Mouse (Mus musculus) heart, postnatal 10 days (tissue): Measurements from ENCODE around the gene Kcnq1. TPM values are rescaled to one million over a fixed set of nuclear protein-coding genes. Genes with fewer than 3 reads are reported as not detected.

Experiments
- DNase-seq, 2 experiments: peaks; one replicate each; pipeline ENCODE4 v3.0.0; 2021
- intact Hi-C: fragments of 180-260 bp; cut with DNase I; formaldehyde crosslinking; loops from one replicate; pipeline ENCODE4 v1.15.1; 2025
- total RNA-seq, 2 experiments: library from RNA; stranded (reverse); gene quantifications; 2 replicates each; pipeline ENCODE4 v1.2.3; 2021

Kcnq1 gene
- total RNA-seq, 2 experiments from 2014 or later, result 40.9 to 42.0 TPM

DNA sequence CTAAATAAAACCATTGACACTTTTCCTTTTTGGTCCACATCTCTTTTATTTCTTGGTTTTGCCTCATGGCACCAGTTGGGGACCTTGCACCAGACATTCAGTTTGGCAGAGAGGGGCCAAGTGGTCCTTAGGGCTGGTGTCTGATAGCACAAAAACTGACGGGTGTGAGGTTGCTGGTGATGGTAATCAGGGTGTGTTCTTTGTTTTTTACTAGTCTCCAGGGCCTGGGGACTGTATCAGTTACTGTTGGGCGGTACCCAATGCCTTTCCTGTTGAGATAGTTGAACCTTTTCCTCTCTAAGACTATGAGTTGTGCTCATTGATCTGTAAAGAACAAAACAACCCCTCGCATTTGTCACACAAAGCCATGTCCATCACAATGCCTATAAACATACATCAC is 61.1 kb downstream of the Kcnq1 start:
- intact Hi-C loops, result no loop called here
- no peak for DNase-seq

- intact Hi-C loops, result no loop called here
- no peak for DNase-seq
Observed at GRCm38 (mm10) chr7:143169371-143169770, 63.2 kb downstream of the Kcnq1 start.

DNA sequence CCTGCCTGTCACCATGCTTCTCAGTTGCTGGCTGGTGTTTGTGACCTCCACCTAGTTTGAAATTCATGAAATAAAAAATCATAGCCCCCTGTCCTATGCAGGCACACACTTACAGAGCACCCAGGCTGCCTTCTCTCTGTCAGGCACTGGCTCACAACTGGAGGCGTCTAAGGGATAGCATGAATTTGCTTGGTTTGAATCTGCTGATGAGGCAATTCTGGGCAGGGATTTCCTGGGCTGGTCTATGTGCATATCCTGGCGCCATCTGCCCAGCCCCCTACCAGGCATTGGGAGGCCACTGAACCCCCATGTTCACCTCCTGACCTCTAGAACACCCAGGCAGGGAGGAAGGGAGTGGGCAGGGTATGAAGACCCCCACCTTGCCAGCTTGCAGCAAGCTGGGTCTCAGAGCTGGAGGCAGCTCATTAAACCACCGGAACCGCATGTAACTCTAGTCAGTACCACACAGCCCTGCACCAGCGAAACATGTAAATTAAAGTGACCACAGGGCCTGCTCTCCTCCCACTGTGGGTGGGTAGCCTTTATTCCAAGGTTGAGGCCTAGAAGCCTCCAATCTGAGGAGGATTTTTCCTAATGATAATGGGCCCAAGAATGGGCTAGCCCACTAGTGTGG is 66.9 kb downstream of the Kcnq1 start:
- DNase-seq, result no peak
- intact Hi-C loops, result no loop called here

- DNase-seq, result peak; percentile 14 to 48
- intact Hi-C loops, result loop anchor here (2.0 kb wide), 1 partner anchor 18 kb away; no protein-coding TSS in a partner anchor
Observed at GRCm38 (mm10) chr7:143174633-143175032, 68.5 kb downstream of the Kcnq1 start.

GRCm38 (mm10) chr7:143178831-143179230 is 72.7 kb downstream of the Kcnq1 start:
- peak; percentile 20 to 38 for DNase-seq
- intact Hi-C loops, result no loop called here

- intact Hi-C loops, result no loop called here
Observed at GRCm38 (mm10) chr7:143180761-143181160, 74.6 kb downstream of the Kcnq1 start.

DNA sequence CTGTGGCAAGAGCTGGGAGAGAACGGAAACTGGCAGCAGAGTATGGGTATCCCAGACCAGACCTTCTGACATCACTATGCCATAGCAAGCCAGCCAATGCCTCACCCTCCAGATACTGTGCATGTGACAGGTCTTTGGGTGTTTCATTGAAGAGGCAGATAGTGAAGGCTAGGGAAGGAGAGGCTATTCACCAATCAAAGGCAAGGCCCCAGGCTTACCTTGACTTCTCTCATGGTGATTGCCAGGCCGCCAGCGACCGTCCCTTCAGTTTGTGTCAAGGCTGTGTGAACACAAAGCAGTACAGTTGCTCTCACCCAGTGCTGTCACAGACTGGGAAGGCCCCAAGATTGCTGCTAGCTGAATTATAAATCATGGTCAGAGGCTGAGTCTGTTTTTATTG is 75.1 kb downstream of the Kcnq1 start:
- no peak for DNase-seq
- intact Hi-C loops, result no loop called here

More at GRCm38 (mm10) chr7:143180761-143181160, 74.6 kb downstream of the Kcnq1 start:
- peak; percentile 89 to 92 for DNase-seq

DNA sequence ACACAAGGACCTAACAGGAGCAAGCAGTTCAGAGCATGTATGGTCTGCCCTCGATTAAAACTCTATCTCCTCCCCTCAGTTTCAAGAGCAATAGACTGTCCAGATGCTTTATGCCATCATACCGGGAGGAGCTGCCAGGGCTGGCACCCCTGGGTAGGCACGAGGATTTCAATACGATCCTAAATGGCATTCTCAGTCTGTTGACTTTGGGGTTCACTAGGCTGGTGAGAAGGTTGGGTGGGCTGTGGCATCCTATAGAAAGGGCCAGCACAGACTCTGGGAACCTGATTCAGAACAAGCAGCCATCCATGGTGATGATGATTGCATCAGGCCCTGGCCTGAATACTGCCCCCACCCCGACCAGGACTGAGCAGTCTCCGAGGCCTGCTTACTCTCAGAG is 79.3 kb downstream of the Kcnq1 start:
- DNase-seq, result no peak
- intact Hi-C loops, result no loop called here

DNA sequence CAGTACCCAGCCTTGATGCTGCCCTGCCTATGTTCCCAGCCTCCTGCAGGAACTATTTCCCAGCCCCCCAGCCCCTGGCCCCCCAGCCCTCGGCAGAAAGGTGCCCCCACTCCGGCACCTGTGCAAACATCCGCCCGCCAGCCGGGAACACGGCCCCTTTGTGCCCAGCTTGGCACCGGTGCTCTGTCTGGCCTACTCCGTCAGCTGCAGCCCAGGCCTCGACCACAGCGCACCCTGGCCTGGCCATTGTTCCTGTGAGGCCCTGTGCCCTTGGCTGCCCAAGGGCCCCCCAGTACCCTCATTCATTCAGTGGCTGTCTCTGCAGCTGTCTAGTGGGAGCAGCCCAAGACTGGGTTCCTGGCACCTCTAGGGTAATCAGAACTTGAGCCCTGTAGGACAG is 80.2 kb downstream of the Kcnq1 start:
- intact Hi-C loops, result no loop called here
- DNase-seq, result no peak

GRCm38 (mm10) chr7:143187181-143187580 is 81.0 kb downstream of the Kcnq1 start:
- intact Hi-C loops, result no loop called here
- DNase-seq, result no peak

DNA sequence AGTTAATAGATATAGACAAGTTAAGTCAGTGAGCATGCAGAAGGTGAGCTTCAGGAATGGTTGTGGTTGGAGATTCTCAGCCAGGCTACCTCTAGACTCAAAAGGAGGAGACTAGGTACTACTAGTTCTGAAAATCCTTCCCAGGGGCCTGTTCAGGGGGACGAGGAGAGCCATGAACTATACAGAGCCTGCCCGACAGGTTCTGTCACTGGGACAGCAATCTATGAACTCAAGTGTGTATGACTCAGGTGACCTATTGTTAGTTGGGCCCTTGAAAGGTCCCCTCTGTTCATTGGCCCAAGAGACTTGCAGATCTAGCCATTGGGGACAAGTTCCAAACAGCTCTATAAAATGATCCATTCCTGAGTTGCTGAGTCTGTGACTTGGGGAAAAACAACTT is 82.4 kb downstream of the Kcnq1 start:
- no peak for DNase-seq
- intact Hi-C loops, result no loop called here

- intact Hi-C loops, result no loop called here
- no peak for DNase-seq
Observed at GRCm38 (mm10) chr7:143189965-143190722, 84.0 kb downstream of the Kcnq1 start.

- intact Hi-C loops, result no loop called here
- no peak for DNase-seq
Observed at GRCm38 (mm10) chr7:143190911-143191310, 84.7 kb downstream of the Kcnq1 start.

DNA sequence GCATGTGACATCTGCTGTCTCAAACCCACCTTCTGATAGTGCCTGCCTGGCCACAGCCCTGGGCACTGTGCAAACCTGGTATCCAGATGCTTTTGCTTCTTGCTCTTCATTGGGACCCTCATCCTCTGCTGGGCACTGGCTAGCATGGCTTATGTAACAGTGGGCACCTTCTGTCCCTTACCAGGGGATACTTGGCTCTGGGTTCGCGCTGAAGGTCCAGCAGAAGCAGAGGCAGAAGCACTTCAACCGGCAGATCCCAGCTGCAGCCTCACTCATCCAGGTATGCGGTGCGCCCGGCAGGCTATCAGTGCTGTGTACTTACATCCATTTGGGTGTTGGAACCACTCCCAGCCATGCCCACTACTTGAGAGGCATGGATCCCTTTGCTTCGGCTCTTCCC is 86.2 kb downstream of the Kcnq1 start:
- intact Hi-C loops, result no loop called here
- no peak for DNase-seq

- no peak for DNase-seq
- intact Hi-C loops, result no loop called here
Observed at GRCm38 (mm10) chr7:143194064-143194463, 87.9 kb downstream of the Kcnq1 start.

GRCm38 (mm10) chr7:143197951-143198440 is 91.8 kb downstream of the Kcnq1 start:
- DNase-seq, result no peak
- intact Hi-C loops, result no loop called here

GRCm38 (mm10) chr7:143198443-143198842 is 92.3 kb downstream of the Kcnq1 start:
- no peak for DNase-seq
- intact Hi-C loops, result no loop called here

DNA sequence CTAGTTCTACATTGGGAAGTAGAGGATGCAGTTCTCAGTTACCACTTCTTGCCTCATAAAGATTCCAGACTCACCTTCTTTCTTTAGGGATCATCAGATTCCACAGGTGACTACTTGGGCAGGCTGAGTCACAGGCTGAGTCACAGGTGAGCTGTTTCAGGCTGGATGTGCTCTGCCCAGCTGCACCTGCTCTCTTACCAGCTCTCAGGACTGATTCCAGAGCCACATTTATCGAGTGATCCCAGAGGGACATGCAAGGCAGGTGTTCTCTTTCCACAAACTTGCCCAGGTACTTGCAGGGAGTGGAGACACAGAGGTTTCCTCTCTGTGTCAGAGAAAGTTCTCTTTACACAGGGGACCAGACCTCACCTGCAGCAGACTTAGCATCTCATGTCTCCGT is 95.1 kb downstream of the Kcnq1 start:
- intact Hi-C loops, result no loop called here
- no peak for DNase-seq

GRCm38 (mm10) chr7:143203897-143204296 is 97.7 kb downstream of the Kcnq1 start:
- intact Hi-C loops, result no loop called here
- DNase-seq, result no peak

DNA sequence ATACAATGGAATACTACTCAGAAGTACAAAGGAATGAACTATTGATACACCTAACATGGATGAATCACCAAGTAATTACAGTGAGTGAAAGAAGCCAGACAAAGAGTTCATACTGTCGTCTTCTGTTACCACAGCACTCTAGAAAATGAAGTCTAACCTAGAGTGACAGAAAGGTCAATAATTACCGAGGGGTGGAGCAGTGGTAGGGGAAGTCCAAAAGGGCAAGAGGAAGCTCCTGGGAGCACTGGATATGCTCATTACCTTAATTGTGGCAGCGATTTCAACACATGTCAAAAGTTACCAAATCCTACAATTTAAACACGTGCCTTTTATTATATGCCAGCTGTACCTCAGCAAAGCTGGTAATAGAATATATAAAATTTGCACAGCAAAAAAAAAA is 100.9 kb downstream of the Kcnq1 start:
- DNase-seq, result no peak
- intact Hi-C loops, result no loop called here

DNA sequence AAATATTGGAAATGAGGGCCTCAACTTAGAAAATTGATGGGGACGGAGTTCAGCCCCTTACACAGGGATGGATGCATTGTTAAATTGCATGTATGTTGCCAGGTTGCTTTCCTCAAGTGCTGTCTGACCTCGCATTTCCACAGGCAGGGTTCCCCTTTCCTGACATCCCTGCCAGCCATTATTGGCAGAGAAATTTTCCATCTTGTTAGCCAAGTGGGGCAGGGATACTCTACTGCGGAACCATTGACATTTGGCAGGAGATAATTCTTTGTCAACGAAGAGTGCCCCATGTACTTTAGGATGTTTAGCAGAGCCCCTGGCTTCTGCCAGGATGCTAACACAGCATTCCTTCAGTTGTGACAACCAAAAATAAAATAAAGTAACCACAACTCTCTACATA is 104.6 kb downstream of the Kcnq1 start:
- peak; percentile 88 to 90 for DNase-seq
- intact Hi-C loops, result no loop called here

DNA sequence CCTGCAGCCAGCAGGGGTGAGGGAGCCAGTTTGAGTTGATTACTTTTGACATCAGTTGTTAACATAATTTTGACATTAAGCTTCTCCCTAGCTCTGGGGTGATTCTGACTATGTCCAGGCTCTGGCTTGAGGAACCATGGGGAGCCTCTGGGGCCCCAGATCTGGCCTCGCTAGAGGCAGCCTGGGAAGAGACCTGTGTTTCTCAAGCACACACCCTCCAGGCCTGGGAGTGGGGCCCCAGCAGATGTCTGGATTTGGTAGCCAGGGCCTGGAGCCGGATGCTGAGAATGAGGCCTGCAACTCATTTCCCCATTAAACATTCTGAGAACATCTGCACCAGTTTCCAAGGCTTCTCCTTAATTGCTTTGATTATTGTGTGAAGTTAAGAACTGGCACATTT is 145.0 kb downstream of the Kcnq1 start:
- intact Hi-C loops, result no loop called here
- DNase-seq, result no peak
